Comparison of ENCODE assay signal across 25 mouse cellular contexts in the genomic region with DNA sequence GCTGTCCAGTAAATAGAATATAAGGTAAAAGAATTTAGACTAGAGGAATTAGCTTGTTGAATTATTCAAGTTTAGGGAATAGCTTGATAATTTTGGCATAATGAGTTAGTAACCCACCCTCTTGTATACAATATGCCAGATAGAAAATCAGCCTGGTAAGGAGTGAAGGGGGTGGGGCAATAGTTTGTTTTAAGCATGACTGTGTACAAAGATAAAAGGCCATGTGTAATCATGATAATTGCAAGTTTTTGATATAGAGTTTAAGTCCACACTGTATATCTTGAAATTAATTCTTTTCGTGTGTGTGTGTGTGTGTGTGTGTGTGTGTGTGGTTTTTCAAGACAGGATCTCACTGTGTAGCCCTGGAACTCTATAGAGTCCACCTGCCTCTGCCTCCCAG. TPM values are rescaled to one million over a fixed set of nuclear protein-coding genes. Genes with fewer than 3 reads are reported as not detected.
DNase-seq lines count a peak whose midpoint lies in the region; ATAC-seq and TF ChIP-seq lines count a peak whose summit lies in the region.
"Had no signal": no experiment of that assay in that cellular context is flagged by ENCODE, and none has a peak within 500 bp of the region (broad histone marks: within the 10 kb centered on the region; RNA-seq: fewer than 3 reads in every experiment).

No protein-coding gene starts in this region.

- no peak overlapping the region for H3K9ac ChIP-seq in liver, embryonic 11.5 days (ENCODE audit: low read depth, low read length)
- H3K9ac ChIP-seq in MEL (ENCODE audit: control insufficient read depth, low read depth, low read length, poor library complexity, severe bottlenecking) = peak overlapping the region; percentile 37; the same call in 1 of the 2 replicates
- peak overlapping the region; percentile 61 for H3K9ac ChIP-seq in liver, embryonic 14.5 days (replicated peaks)
- H3K9ac ChIP-seq in forebrain, embryonic 12.5 days = no peak overlapping the region
- H3K9ac ChIP-seq: embryonic facial prominence, embryonic 15.5 days; forebrain, embryonic 15.5 days; hindbrain, embryonic 12.5 days had no signal

- peak; percentile 48 for ATAC-seq in liver, embryonic 11.5 days (replicated peaks; ENCODE audit: low FRiP score)
- ATAC-seq in liver, embryonic 14.5 days (ENCODE audit: insufficient read depth) = peak; percentile 11; the same call in 1 of the 2 replicates
- ATAC-seq in megakaryocyte-erythroid progenitor cell, adult 5-6 weeks (replicated peaks; ENCODE audit: low FRiP score, low TSS enrichment, poor library complexity, severe bottlenecking) = peak; percentile 18; the same call in 1 of the 2 replicates
- ATAC-seq in megakaryocyte progenitor cell, adult 5-6 weeks (replicated peaks; ENCODE audit: poor library complexity) = no peak
- no peak for ATAC-seq in forebrain, embryonic 12.5 days (ENCODE audit: low FRiP score)
- ATAC-seq: forebrain, embryonic 15.5 days; hindbrain, postnatal 0 days had no signal

- peak overlapping the region; percentile 57 for H3K4me2 ChIP-seq in liver, embryonic 11.5 days
- peak overlapping the region; percentile 93 for H3K4me2 ChIP-seq in liver, embryonic 14.5 days (ENCODE audit: low read depth)
- H3K4me2 ChIP-seq in forebrain, embryonic 12.5 days = no peak overlapping the region
- H3K4me2 ChIP-seq: embryonic facial prominence, embryonic 15.5 days had no signal

- H3K4me1 ChIP-seq in liver, embryonic 11.5 days (replicated peaks; ENCODE audit: control insufficient read depth, insufficient read depth, low read length) = peaks cover 29% of the 10 kb centered on the region
- H3K4me1 ChIP-seq in MEL (ENCODE audit: control insufficient read depth in 1 of 2, insufficient read depth in 2 of 2, low read length in 2 of 2) = peaks cover 14 to 20% of the 10 kb centered on the region in 2 experiments
- H3K4me1 ChIP-seq in liver, embryonic 14.5 days (replicated peaks; ENCODE audit: control insufficient read depth in 2 of 2, insufficient read depth in 2 of 2, low read length in 1 of 2) = peaks cover 31 to 40% of the 10 kb centered on the region in 2 experiments
- peaks cover 25% of the 10 kb centered on the region for H3K4me1 ChIP-seq in forebrain, embryonic 12.5 days

- no peak for DNase-seq in liver, embryonic 11.5 days (ENCODE audit: low spot score)
- DNase-seq in liver (no peak), MEL (ENCODE audit: low read depth, low spot score) (peak; percentile 47)
- peak; percentile 52 to 55 (median 53) for DNase-seq in liver, embryonic 14.5 days (ENCODE audit: low read depth in 3 of 3, low spot score in 3 of 3)
- DNase-seq: adrenal gland, postnatal 10 days; cerebellum, adult 11 months; cerebellum, adult 8-10 months; cerebellum, postnatal 14 days; embryo, embryonic 11 days; gastrocnemius, postnatal 10 days; heart, adult 18-20 months; heart, postnatal 10 days; heart, postnatal 4 days had no signal

- WGBS in liver, embryonic 11.5 days = 67% methylated on average over 1 of the region's 1 CpGs
- WGBS in liver, embryonic 14.5 days (ENCODE audit: insufficient replicate concordance) = 14% methylated on average over 1 of the region's 1 CpGs
- WGBS in forebrain, embryonic 12.5 days = 75% methylated on average over 1 of the region's 1 CpGs

- H3K36me3 ChIP-seq in liver, embryonic 11.5 days (ENCODE audit: control insufficient read depth, insufficient read depth, low read length) = no peaks in the 10 kb centered on the region; the same call in 1 of the 2 replicates
- peaks cover 20 to 41% of the 10 kb centered on the region in 2 experiments for H3K36me3 ChIP-seq in MEL (ENCODE audit: control insufficient read depth in 1 of 2, insufficient read depth in 2 of 2, low read length in 2 of 2)
- H3K36me3 ChIP-seq in liver, embryonic 14.5 days (replicated peaks; ENCODE audit: control insufficient read depth, insufficient read depth, low read depth) = peaks cover 12% of the 10 kb centered on the region
- H3K36me3 ChIP-seq in forebrain, embryonic 12.5 days (replicated peaks) = 0 out of 2 replicates have a peak, but pooled peaks cover 4% of the 10 kb centered on the region
- H3K36me3 ChIP-seq: embryonic facial prominence, embryonic 15.5 days; forebrain, embryonic 15.5 days; hindbrain, embryonic 12.5 days had no signal

- peak overlapping the region; percentile 39; the same call in 1 of the 2 replicates for H3K27ac ChIP-seq in liver, embryonic 11.5 days (ENCODE audit: low read depth, low read length)
- no peak overlapping the region; the same call in 1 of the 2 replicates for H3K27ac ChIP-seq in MEL (ENCODE audit: control insufficient read depth, low read depth, low read length)
- H3K27ac ChIP-seq in liver, embryonic 14.5 days = peak overlapping the region; percentile 60
- no peak overlapping the region for H3K27ac ChIP-seq in forebrain, embryonic 12.5 days
- H3K27ac ChIP-seq: embryonic facial prominence, embryonic 15.5 days; forebrain, embryonic 15.5 days; heart, embryonic 10.5 days; hindbrain, embryonic 12.5 days; hindbrain, postnatal 0 days had no signal

- no peak overlapping the region for H3K4me3 ChIP-seq in liver, embryonic 11.5 days (ENCODE audit: low read depth, low read length)
- 0 out of 4 replicates have a peak overlapping the region, but pooled peaks of 1 of the 2 experiments have one; percentile 19 for H3K4me3 ChIP-seq in MEL (ENCODE audit: control insufficient read depth in 1 of 2, insufficient read depth in 1 of 2, low read depth in 2 of 2, low read length in 2 of 2)
- H3K4me3 ChIP-seq in liver, embryonic 14.5 days (ENCODE audit: insufficient read depth in 1 of 2, low read depth in 2 of 2, low read length in 2 of 2) = peak overlapping the region; percentile 10 to 85
- H3K4me3 ChIP-seq in forebrain, embryonic 12.5 days (replicated peaks) = no peak overlapping the region
- H3K4me3 ChIP-seq: embryonic facial prominence, embryonic 15.5 days; forebrain, embryonic 15.5 days; heart, embryonic 10.5 days; hindbrain, embryonic 12.5 days had no signal

- H3K27me3 ChIP-seq in liver, embryonic 11.5 days (replicated peaks; ENCODE audit: control insufficient read depth, insufficient read depth, low read length) = no peaks in the 10 kb centered on the region
- H3K27me3 ChIP-seq in MEL (ENCODE audit: control insufficient read depth in 1 of 2, insufficient read depth in 2 of 2, low read length in 2 of 2) = no peaks in the 10 kb centered on the region
- no peaks in the 10 kb centered on the region for H3K27me3 ChIP-seq in liver, embryonic 14.5 days (ENCODE audit: control insufficient read depth, insufficient read depth, low read length)
- no peaks in the 10 kb centered on the region for H3K27me3 ChIP-seq in forebrain, embryonic 12.5 days
- H3K27me3 ChIP-seq: embryonic facial prominence, embryonic 15.5 days; forebrain, embryonic 15.5 days; hindbrain, embryonic 12.5 days had no signal

- TF ChIP-seq CTCF in MEL (IDR thresholded peaks at IDR 0.05 in 2 of 3, conservative IDR thresholded peaks at IDR 0.05 in 1 of 3; ENCODE audit: control insufficient read depth in 1 of 3, insufficient read depth in 1 of 3, low read depth in 2 of 3, low read length in 3 of 3, poor library complexity in 1 of 3, severe bottlenecking in 1 of 3) = no peak
- TF ChIP-seq CTCF in liver, embryonic 14.5 days (IDR thresholded peaks at IDR 0.05; ENCODE audit: low read depth) = no peak

- TF ChIP-seq POLR2A in MEL (IDR thresholded peaks at IDR 0.05; ENCODE audit: control insufficient read depth in 1 of 2, insufficient read depth in 1 of 2, low read depth in 1 of 2, low read length in 2 of 2, poor library complexity in 1 of 2) = no peak

- no peaks in the 10 kb centered on the region for H3K9me3 ChIP-seq in liver, embryonic 11.5 days (ENCODE audit: control insufficient read depth, low read length)
- H3K9me3 ChIP-seq in MEL (replicated peaks; ENCODE audit: insufficient read depth, low read length) = no peaks in the 10 kb centered on the region
- H3K9me3 ChIP-seq in liver, embryonic 14.5 days (ENCODE audit: control insufficient read depth, low read length) = no peaks in the 10 kb centered on the region
- H3K9me3 ChIP-seq in forebrain, embryonic 12.5 days = no peaks in the 10 kb centered on the region
- H3K9me3 ChIP-seq: embryonic facial prominence, embryonic 15.5 days; forebrain, embryonic 15.5 days; heart, embryonic 10.5 days; hindbrain, embryonic 12.5 days had no signal

- H3K79me2 ChIP-seq in MEL (ENCODE audit: control insufficient read depth, insufficient read depth, low read length, poor library complexity) = peaks cover 81% of the 10 kb centered on the region

- TF ChIP-seq EP300 in MEL (IDR thresholded peaks at IDR 0.05; ENCODE audit: low read depth in 1 of 2, low read length in 2 of 2) = peak; percentile 72 to 73; a peak in 3 of 4 replicates
- TF ChIP-seq EP300 in liver, embryonic 14.5 days (IDR thresholded peaks at IDR 0.05; ENCODE audit: low read depth) = peak; percentile 67

- TF ChIP-seq RAD21 in MEL (IDR thresholded peaks at IDR 0.05; ENCODE audit: low read depth, low read length) = no peak

RNA-seq across cellular contexts. Expression of a gene that starts 3.3 kb away (rescaled TPM):
- polyA plus RNA-seq in liver, embryonic 11.5 days (2014; fragmentation: Nextera tagmentation; extraction: Ambion mirVana) = 31.5 and 34.3 TPM in 2 replicates
- total RNA-seq in MEL (2012; rRNA removed) = 151 and 154 TPM in 2 replicates
- polyA plus RNA-seq in MEL (2012; ENCODE audit: insufficient read depth in 1 of 2, insufficient read length in 2 of 2, low read depth in 1 of 2, low replicate concordance in 2 of 2, missing spikeins in 1 of 2) = 100 to 1,000 TPM; 139 to 745 TPM
- 36.6 and 42.5 TPM in 2 replicates for polyA plus RNA-seq in liver, embryonic 14.5 days (2012; rRNA removed)
- 25.8 and 28.5 TPM in 2 replicates for polyA plus RNA-seq in liver, embryonic 14.5 days (2014; fragmentation: Nextera tagmentation; extraction: Ambion mirVana)
- total RNA-seq in megakaryocyte-erythroid progenitor cell, adult 5-6 weeks (2014; fragmentation: Nextera tagmentation) = 60.4 and 70.3 TPM in 2 replicates
- 51.7 and 60.3 TPM in 2 replicates for total RNA-seq in megakaryocyte-erythroid progenitor cell, adult 5-6 weeks (2017)
- total RNA-seq in megakaryocyte progenitor cell, adult 5-6 weeks (2015) = 53.2 and 55.4 TPM in 2 replicates
- total RNA-seq in megakaryocyte progenitor cell, adult 5-6 weeks (2017) = 41.0 and 50.5 TPM in 2 replicates
- 28.3 and 33.4 TPM in 2 replicates for polyA plus RNA-seq in forebrain, embryonic 12.5 days (2016; fragmentation: Nextera tagmentation; extraction: Ambion mirVana)

RNA-seq across cellular contexts. Expression of a gene that starts 13.0 kb away (rescaled TPM):
- polyA plus RNA-seq in liver, embryonic 11.5 days (2014; fragmentation: Nextera tagmentation; extraction: Ambion mirVana) = 31.5 and 32.6 TPM in 2 replicates
- total RNA-seq in MEL (2012; rRNA removed) = 52.5 and 57.3 TPM in 2 replicates
- 10 to 100 TPM; 44.9 to 70.1 TPM for polyA plus RNA-seq in MEL (2012; ENCODE audit: insufficient read depth in 1 of 2, insufficient read length in 2 of 2, low read depth in 1 of 2, low replicate concordance in 2 of 2, missing spikeins in 1 of 2)
- polyA plus RNA-seq in liver, embryonic 14.5 days (2012; rRNA removed) = 8.3 and 13.2 TPM in 2 replicates
- 18.9 and 19.4 TPM in 2 replicates for polyA plus RNA-seq in liver, embryonic 14.5 days (2014; fragmentation: Nextera tagmentation; extraction: Ambion mirVana)
- 14.0 and 15.1 TPM in 2 replicates for total RNA-seq in megakaryocyte-erythroid progenitor cell, adult 5-6 weeks (2014; fragmentation: Nextera tagmentation)
- total RNA-seq in megakaryocyte-erythroid progenitor cell, adult 5-6 weeks (2017) = 25.2 and 34.4 TPM in 2 replicates
- total RNA-seq in megakaryocyte progenitor cell, adult 5-6 weeks (2015) = 17.9 and 18.7 TPM in 2 replicates
- 40.3 and 42.0 TPM in 2 replicates for total RNA-seq in megakaryocyte progenitor cell, adult 5-6 weeks (2017)
- polyA plus RNA-seq in forebrain, embryonic 12.5 days (2016; fragmentation: Nextera tagmentation; extraction: Ambion mirVana) = 24.2 and 26.5 TPM in 2 replicates

RNA-seq across cellular contexts. Expression of a gene that starts 49.2 kb away (rescaled TPM):
- not detected in 2 replicates for polyA plus RNA-seq in liver, embryonic 11.5 days (2014; fragmentation: Nextera tagmentation; extraction: Ambion mirVana)
- not detected in 2 replicates for total RNA-seq in MEL (2012; rRNA removed)
- under 1 TPM in 1 of 2 experiments, not detected in 1; 0.18 TPM for polyA plus RNA-seq in MEL (2012; ENCODE audit: insufficient read depth in 1 of 2, insufficient read length in 2 of 2, low read depth in 1 of 2, low replicate concordance in 2 of 2, missing spikeins in 1 of 2)
- polyA plus RNA-seq in liver, embryonic 14.5 days (2012; rRNA removed) = 0.17 TPM in 2 replicates
- polyA plus RNA-seq in liver, embryonic 14.5 days (2014; fragmentation: Nextera tagmentation; extraction: Ambion mirVana) = not detected in 2 replicates
- not detected in 2 replicates for total RNA-seq in megakaryocyte-erythroid progenitor cell, adult 5-6 weeks (2014; fragmentation: Nextera tagmentation)
- total RNA-seq in megakaryocyte-erythroid progenitor cell, adult 5-6 weeks (2017) = not detected in 2 replicates
- 0.51 and 0.79 TPM in 2 replicates for total RNA-seq in megakaryocyte progenitor cell, adult 5-6 weeks (2015)
- total RNA-seq in megakaryocyte progenitor cell, adult 5-6 weeks (2017) = not detected in 2 replicates
- not detected in 2 replicates for polyA plus RNA-seq in forebrain, embryonic 12.5 days (2016; fragmentation: Nextera tagmentation; extraction: Ambion mirVana)
- total RNA-seq: common myeloid progenitor, adult 5-6 weeks; ES-E14; heart, adult 18-20 months; hindbrain, postnatal 0 days had no signal
- polyA plus RNA-seq: embryonic facial prominence, embryonic 11.5 days; embryonic facial prominence, embryonic 15.5 days; forebrain, embryonic 15.5 days; heart, embryonic 10.5 days; heart, embryonic 14.5 days; hindbrain, embryonic 12.5 days; hindbrain, postnatal 0 days had no signal

Comparison
In these comparisons a context has a peak if more than half of its experiments do, and no peak if none do; other contexts are left out.
1. DNase-seq: peak in MEL (single experiment) and liver, embryonic 14.5 days (3 of 3); none in liver, embryonic 11.5 days (single experiment) and liver (single experiment).
2. H3K4me3 ChIP-seq: peak in liver, embryonic 14.5 days (2 of 2); none in liver, embryonic 11.5 days (single experiment) and forebrain, embryonic 12.5 days (single experiment).
3. H3K9ac ChIP-seq: peak in MEL (single experiment) and liver, embryonic 14.5 days (single experiment); none in liver, embryonic 11.5 days (single experiment) and forebrain, embryonic 12.5 days (single experiment).
4. ATAC-seq: peak in liver, embryonic 11.5 days (single experiment), liver, embryonic 14.5 days (single experiment) and megakaryocyte-erythroid progenitor cell, adult 5-6 weeks (single experiment); none in megakaryocyte progenitor cell, adult 5-6 weeks (single experiment) and forebrain, embryonic 12.5 days (single experiment).
5. H3K27ac ChIP-seq: peak in liver, embryonic 11.5 days (single experiment) and liver, embryonic 14.5 days (single experiment); none in MEL (single experiment) and forebrain, embryonic 12.5 days (single experiment).